Mouse (Mus musculus) c-Kit-positive CD71-negative TER-119-negative erythroid progenitor cells, embryonic 14.5 days (primary cell): ENCODE results near the gene Plvap.
A peak's percentile ranks its signal among the peaks of the same experiment; 100 is the strongest.
"Not testable (repeated sequence)": the region's sequence is repeated elsewhere in the genome, so short reads cannot be mapped to it uniquely, and the experiment has no call there.

Experiments
- DNase-seq: peaks from one replicate; pipeline ENCODE4 v3.0.0-alpha.2; 2013; ENCODE audit warnings: low read depth

Gene Plvap

DNA sequence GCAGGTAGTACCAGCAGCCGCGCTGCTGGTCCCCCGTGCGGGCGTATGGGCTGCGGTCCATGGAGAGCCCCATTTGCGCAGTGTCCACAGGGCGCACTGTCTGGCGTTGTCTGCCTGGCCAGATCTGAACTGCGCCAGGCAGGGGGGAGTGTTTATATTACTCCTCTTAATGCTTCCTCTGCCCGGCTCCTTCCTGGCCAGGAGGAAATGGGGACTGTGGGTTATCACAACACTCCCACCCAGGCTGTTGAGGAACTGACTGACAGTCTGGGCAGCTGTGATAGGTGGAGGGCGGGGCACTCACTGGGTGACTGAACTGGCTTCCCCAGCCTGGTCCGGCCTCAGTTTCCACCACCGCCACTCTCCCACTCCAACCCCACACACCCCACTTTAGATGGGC is at the start of gene Plvap:
TSS of gene Plvap (minus strand) at position 109 of the 400 bp plus-strand sequence.
- DNase-seq, result peak; percentile 52

- no peak for DNase-seq
Measured at GRCm38 (mm10) chr8:71560765-71561164, 49.2 kb upstream of the Plvap start.

- no peak for DNase-seq
Measured at GRCm38 (mm10) chr8:71560071-71560470, 48.5 kb upstream of the Plvap start.

DNA sequence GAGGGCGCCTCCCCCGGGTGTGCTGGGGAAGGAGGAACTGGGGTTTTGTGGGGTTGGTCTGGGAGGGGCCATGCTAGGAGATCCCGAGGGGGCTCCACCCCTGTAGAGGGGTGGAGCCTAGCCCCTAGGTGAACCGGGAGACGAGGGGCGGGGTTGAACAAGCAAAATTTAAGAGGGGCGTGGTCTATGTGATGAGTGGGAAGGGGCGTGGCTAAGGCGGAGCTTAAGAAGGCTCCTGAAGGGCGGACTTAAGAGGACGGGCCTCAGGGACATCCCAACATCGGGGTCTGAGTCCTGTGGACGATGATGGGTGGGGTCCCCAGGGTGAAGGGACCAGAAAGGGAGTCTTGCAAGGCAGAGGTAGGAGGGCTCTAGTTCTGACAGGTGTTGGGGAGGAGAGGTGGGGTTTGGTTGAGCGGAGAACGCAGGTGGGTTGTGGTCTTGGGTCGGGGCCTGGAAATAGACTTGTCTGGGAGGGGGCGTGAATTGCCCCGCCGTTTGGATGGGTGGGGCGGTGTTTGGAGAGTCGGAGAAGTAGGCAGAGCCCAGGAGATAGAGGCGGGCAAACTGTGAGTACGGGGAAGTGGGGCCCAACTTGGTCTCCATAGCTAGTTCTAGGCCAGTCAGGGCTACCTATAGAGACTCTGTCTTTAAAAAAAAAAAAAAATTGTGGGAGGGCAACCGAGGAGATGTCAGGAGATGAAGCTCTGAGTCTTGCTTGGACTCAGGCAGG is 47.6 kb upstream of the Plvap start:
- peak; percentile 84 for DNase-seq

DNA sequence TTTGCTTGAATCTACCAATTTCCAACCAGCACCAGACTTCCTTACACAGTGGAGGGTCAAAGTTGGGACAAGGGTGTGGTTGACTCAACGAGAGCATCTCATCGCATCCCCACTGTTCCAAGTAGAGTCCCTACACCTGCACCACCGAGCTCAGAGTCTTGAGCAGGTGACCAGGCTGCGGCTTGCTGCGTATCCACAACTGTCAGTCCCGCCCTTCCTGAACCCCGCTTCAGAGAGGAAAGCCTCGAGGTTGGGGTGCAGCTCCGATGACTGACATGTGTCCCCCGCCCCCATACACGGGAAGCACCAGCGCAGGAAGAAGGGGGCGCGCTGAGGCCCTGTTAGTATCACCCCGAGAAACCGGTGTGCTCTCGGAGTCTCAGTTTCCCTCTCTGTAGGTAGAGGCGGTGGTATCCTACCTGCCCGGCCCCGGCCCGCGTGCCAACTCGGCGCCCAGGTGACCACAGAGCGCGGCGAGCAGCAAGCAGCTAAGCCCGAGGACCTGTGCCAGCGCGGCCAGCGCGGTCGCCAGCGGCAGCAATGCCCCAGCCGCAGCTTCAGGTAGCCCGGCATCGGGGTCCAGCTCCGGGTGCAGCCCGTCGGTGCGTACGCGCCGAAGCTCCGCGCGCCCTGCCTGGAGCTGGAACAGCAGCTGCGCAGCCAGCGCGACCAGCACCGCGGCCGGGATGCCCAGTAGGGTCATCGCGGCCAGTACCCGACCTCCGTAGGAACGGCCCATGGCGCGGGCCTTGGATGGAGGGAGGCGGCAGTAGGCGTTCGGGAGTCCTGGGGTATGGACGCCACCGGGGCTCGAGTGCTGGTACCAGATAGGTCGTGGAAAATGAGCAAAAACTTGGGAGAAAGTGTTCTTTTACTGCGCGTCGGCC is 46.8 kb upstream of the Plvap start, which contains the start of gene Tmem221:
TSS of gene Tmem221 (minus strand) at position 801 of the 887 bp plus-strand sequence.
- no peak for DNase-seq

GRCm38 (mm10) chr8:71554644-71555043 is 43.1 kb upstream of the Plvap start:
- DNase-seq, result no peak

DNA sequence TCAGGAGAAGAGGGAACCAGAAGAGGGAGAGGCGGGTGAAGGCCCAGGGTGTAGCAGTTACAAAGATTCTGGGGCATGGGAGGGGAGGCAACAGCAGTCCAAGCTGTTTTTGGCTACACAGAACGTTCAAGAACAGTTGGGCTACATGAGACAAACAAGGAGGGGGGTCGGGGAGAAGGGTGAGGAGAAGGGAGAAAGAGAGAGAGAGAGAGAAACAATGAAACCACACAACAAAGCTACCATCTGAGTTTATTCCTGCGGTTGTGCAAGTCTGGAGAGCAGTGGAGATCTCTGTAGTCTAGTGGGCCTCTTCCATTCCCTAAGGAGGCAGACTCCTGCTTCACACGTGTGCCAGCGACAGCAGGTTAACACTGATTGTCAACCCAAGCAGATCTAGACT is 42.4 kb upstream of the Plvap start:
- no peak for DNase-seq

- DNase-seq, result no peak
Measured at GRCm38 (mm10) chr8:71552770-71553169, 41.2 kb upstream of the Plvap start.

DNA sequence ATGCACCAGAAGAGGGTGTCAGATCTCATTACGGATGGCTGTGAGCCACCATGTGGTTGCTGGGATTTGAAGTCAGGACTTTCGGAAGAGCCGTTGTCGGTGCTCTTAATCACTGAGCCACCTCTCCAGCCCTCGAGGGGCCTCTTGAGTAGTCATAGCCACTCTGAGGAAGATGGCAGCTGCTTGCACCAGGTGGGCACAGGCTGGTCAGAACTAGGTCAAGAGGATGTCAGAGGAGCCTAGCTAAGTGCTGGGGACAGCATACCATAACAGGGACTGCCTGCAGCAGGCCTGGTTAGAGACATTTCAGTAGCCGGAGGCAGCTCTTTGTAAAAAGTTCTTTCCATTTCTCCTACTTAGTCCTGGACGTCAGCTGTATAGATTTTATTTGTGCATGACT is 39.2 kb upstream of the Plvap start:
- DNase-seq, result no peak

DNA sequence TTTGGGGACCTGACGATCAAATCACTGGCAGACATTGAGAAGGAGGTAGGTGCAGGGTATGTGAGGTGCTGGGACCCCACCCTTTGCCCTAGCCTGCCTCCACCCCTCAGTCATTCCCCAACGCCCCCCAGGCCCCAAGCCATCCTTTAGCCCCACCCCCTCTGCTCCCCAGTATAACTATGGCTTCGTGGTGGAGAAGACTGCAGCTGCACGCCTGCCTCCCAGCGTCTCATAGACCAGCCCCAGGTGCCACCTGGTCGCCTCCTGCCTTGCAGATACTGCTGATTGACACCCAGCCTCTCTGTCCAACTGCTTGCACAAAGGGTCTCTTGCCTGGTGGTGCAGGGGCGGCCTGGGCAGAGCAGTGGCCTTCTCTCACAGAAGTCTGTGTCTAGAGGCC is 36.0 kb upstream of the Plvap start:
- no peak for DNase-seq

DNA sequence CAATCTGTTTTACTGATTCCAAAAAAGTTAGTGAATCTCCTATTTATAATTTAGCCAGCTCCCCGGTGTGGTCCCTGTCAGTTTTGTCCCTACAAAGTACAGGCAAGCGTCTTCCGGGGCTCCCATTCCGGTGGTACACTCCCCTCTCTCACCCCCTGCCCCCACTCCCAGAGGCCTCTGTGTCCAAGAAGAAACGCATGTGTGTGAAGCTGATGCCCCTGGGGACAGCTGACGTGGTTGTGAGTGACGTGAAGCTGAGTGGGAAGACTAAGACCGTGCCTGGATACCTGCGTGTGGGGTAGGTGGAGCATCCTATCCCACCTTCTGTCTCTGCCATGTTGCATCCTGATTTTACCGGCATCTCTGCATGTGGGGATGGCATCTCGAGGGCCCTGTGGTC is 33.5 kb upstream of the Plvap start:
- DNase-seq, result no peak

GRCm38 (mm10) chr8:71543755-71544154 is 32.2 kb upstream of the Plvap start:
- no peak for DNase-seq

DNA sequence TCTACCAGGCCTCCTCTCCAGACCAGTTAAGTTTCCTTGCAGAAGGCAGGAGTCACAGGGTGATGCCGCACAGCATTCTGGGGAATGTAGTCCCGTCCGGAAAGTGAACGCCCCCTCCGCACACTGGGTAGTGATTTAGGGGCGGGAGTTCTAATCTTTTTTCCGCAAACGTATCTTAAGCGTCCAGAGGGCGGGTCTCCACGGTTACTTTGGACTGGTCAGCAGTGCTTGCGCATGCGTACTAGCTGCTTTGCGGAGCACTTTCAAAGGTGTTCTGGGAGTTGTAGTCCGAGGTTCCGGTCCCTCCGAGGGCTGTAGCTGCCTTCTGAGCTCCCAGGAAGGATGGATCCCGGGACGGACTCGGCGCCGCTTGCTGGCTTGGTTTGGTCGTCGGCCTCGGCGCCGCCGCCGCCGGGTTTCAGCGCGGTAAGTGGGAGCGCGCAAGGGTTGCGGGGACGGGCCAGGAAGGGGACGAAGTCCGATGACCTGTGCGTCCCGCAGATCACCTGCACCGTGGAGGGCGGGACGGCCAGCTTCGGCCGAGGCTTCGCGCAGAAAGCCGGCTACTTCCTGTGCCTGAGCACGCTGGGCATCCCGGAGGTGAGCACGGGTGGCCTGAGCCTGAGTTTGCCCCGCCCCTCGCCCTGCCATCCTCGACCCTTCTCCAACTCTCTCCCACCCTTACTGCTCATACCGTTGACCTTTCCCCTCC is 31.2 kb upstream of the Plvap start, which contains the start of gene Mvb12a:
TSS of gene Mvb12a (plus strand) at position 291 of the 712 bp plus-strand sequence.
- peak; percentile 97 for DNase-seq

DNA sequence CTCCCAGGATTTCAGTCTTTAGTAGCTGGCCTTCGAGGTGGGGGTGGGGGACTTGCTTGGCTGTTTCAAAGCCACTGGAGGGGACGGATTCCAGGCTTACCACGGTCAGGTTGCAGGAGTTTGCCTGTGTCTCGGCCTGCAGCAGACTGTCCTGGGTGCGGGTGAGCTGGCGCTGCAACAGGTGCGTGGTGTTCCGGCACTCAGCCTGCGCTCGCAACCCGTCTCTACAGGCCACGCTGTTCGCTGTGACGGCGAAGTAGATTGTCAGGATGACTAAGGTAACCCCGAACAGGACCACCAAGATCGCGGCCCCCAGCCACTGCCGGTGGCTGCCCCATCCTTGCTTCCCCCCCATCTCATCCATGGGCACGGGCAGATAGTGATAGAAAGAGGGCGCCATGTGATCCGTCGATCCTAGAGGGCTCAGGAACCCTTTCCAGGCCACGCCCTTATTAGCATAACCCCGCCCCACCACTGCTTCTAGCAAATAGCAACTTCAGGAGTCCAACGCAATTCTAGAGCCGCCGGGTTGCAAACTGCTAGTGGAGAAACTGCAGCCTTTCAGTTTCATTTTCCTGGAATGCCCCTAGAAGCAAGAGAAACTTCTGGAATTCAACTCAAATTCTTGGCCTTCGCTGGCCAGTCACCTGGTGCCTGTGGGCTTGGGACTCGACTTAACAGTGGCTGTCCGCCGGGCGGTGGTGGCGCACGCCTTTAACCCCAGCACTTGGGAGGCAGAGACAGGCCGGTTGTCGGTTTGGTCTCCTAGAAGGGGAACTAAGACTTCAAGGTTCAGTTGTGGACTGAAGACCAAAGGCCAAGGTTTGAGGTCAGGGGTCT is 25.7 kb upstream of the Plvap start, which contains the start of gene Bst2:
TSS of gene Bst2 (minus strand) at position 429 of the 840 bp plus-strand sequence.
- peak; percentile 97 for DNase-seq

GRCm38 (mm10) chr8:71535663-71536062 is 24.1 kb upstream of the Plvap start:
- DNase-seq, result no peak

GRCm38 (mm10) chr8:71534263-71534810 is 22.8 kb upstream of the Plvap start:
- no peak for DNase-seq

DNA sequence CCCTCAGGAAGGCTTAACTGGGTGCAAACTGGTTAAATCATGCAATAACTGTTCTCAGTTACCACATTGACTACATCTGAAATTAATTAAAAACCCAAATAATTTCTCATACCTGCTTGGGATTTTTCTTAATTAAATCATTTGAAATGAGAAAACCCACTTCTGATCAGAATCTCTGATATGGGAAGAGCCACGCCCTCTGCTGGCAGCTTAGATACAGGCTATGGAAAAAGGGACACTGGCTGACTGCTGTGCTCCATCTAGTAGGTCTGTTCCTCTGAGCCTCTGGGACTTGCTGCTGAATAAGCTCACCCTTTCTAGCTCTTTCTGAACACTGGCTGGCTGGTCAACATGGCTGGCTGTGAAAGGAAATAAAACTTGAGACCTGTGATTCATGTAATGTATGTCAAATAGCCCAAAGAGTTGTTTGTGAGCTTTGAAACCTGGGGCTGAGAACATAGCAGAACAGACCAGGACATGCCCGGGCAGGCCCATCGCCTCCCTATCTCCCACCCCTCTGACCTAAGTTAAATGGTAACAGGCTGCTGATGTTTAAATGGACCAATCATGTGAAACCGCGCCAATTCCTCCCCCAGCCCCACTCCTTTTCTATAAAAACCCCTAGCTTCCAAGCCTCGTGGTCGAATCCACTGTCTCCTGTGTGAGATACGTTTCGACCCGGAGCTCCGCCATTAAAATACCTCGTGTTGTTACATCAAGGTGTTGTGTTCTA is 19.3 kb upstream of the Plvap start:
- not testable (repeated sequence) for DNase-seq

- DNase-seq, result no peak
Measured at GRCm38 (mm10) chr8:71528362-71529073, 17.0 kb upstream of the Plvap start.

DNA sequence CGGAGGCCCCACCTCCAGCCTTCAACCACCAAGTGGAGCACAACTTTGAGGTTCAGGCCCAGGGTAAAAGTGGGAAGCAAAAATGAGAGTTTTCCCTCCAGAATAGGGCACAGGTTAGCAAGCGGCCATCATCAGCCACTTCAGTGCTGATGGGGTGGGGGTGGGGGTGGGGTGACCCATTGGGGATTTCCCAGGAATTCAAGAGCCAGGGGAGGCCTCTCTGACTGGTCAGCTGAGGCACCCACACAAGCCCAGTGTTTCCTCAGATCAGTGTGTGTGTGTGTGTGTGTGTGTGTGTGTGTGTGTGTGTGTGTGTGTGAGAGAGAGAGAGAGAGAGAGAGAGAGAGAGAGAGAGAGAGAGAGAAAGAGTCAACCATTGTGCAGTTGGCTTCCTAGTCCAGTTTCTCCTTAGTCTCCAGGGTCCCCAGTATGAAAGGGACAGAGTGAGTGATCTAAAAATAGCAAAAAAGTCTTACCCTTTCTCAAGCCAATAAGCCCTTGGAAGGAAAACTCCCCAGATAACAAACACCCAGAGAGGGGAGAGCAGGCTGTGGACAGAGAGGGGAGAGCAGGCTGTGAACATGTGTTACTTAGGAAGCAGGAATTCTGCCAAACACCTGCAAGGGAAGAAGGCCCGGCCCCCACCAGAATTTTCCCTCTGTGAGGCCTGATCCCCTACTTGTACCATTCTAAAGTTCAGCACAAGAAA is 15.8 kb upstream of the Plvap start:
- no peak for DNase-seq
